Mouse (Mus musculus) ES-E14 (cell line): ENCODE data around the gene Tspyl1. TPM values are rescaled to one million over a fixed set of nuclear protein-coding genes. Genes with fewer than 3 reads are reported as not detected.

Experiments used
- DNase-seq: peaks from one replicate; pipeline ENCODE4 v3.0.0-alpha.2; 2013; ENCODE audit warnings: low read depth, low spot score
- H3K27ac ChIP-seq: 2 replicates; pipeline ENCODE4 v1.5.1; 2012; ENCODE audit warnings: low read depth, mild to moderate bottlenecking, low read length, moderate library complexity, mixed read lengths; ENCODE audit not compliant: poor library complexity, insufficient read depth, severe bottlenecking
- H3K36me3 ChIP-seq: 2 replicates; pipeline ENCODE4 v1.6.1; 2012; ENCODE audit warnings: mild to moderate bottlenecking, low read length, moderate library complexity, mixed read lengths; ENCODE audit not compliant: control insufficient read depth, poor library complexity, insufficient read depth, severe bottlenecking
- H3K4me1 ChIP-seq, 2 experiments: fragments of 150-350 bp in 1 of 2; sonication (generic) in 1 of 2; 2 replicates each; pipeline ENCODE4 v1.6.1; 2012; ENCODE audit warnings: low read length in 2 of 2, mild to moderate bottlenecking in 1 of 2, mixed read lengths in 1 of 2; ENCODE audit not compliant: control insufficient read depth in 2 of 2, insufficient read depth in 2 of 2, poor library complexity in 1 of 2
- H3K4me3 ChIP-seq, 2 experiments: fragments of 150-350 bp in 1 of 2; sonication (generic) in 1 of 2; 2 replicates each; pipeline ENCODE4 v1.5.1; 2012; ENCODE audit warnings: low read length in 2 of 2, low read depth in 1 of 2, mild to moderate bottlenecking in 1 of 2, mixed read lengths in 1 of 2; ENCODE audit not compliant: insufficient read depth in 1 of 2, poor library complexity in 1 of 2, severe bottlenecking in 1 of 2
- H3K9ac ChIP-seq: 2 replicates; pipeline ENCODE4 v1.6.1; 2012; ENCODE audit warnings: low read depth, mild to moderate bottlenecking, low read length, mixed read lengths; ENCODE audit not compliant: poor library complexity, insufficient read depth, severe bottlenecking
- H3K9me3 ChIP-seq: fragments of 150-350 bp; sonication (generic); 2 replicates; pipeline ENCODE4 v1.6.1; 2012; ENCODE audit warnings: low read depth, mild to moderate bottlenecking, low read length; ENCODE audit not compliant: control insufficient read depth, insufficient read depth
- CHD2 ChIP-seq: IDR thresholded peaks from 2 replicates; pipeline ENCODE4 v1.6.1; 2014; ENCODE audit warnings: mild to moderate bottlenecking, low read depth, low read length, inconsistent platforms
- HCFC1 ChIP-seq: IDR thresholded peaks from 2 replicates; pipeline ENCODE4 v1.6.1; 2012; ENCODE audit warnings: low read length, inconsistent platforms, borderline replicate concordance; ENCODE audit not compliant: insufficient read depth
- MAFK ChIP-seq: IDR thresholded peaks from 2 replicates; pipeline ENCODE4 v1.6.1; 2014; ENCODE audit warnings: mild to moderate bottlenecking, low read depth, low read length, inconsistent platforms; ENCODE audit not compliant: insufficient read depth
- ZC3H11A ChIP-seq: IDR thresholded peaks from 2 replicates; pipeline ENCODE4 v1.6.1; 2012; ENCODE audit warnings: low read depth, mild to moderate bottlenecking, inconsistent platforms, low read length, borderline replicate concordance
- ZNF384 ChIP-seq: IDR thresholded peaks from 2 replicates; pipeline ENCODE4 v1.6.1; 2012; ENCODE audit warnings: low read depth, low read length, inconsistent platforms
- in situ Hi-C, 2 experiments: fragments of 600-800 bp; cut with MboI; formaldehyde crosslinking; loops; one replicate each; pipeline ENCODE4 v1.15.1; 2025; ENCODE audit warnings: low sequenced_read_pairs in 2 of 2, inconsistent platforms in 1 of 2; ENCODE audit not compliant: unreplicated experiment in 2 of 2
- total RNA-seq: library from RNA; depleted of rRNA; stranded (reverse); fragments of 300-350 nt; gene quantifications from 2 replicates; pipeline ENCODE4 v1.2.3, GENCODE M21; 2012

Gene Tspyl1
- total RNA-seq, 1 experiment = 20.9 TPM

DNA sequence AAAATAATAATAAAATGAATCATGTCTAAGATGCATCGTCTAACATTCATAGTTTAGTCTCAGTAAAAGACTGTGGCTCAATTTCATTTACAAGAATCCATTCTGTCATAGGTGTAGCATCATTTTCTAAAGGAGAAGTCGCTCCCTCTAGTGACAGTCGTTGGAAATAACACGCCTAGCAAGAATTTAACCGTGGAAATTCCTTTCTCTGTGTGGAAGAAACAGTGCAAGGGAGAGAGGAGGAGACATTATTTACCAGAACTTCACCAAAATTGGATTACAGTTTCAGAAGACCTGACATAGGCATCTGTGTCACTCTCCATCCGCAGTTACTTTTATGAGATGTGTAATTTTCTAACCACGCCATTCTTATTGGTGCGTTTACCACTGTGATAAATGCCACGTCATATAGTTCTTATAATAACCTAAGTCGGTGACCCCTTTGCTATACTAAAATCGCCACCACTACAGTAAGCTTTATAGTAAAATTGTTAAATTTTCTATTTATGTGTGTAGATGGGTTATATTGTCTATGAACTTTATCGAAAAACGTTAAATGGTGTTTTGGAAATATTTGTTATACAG lies 1.3 kb upstream of the Tspyl1 start:
- Histone ChIP-seq H3K36me3 (no peaks in the 10 kb centered on the region), H3K9ac (no peak overlapping the region), H3K9me3 (no peaks in the 10 kb centered on the region), H3K4me3 (0 out of 4 replicates have a peak overlapping the region, but pooled peaks of 1 of the 2 experiments have one; percentile 70), H3K27ac (no peak overlapping the region), H3K4me1 (peaks cover 0 to 9% of the 10 kb centered on the region in 2 experiments; a peak in 1 of 4 replicates)
- peak; percentile 71 for DNase-seq
- in situ Hi-C loops = no loop called here
- TF ChIP-seq MAFK (no peak), HCFC1 (no peak), ZC3H11A (peak; percentile 83; the same call in 1 of the 2 replicates), CHD2 (no peak), ZNF384 (no peak)

DNA sequence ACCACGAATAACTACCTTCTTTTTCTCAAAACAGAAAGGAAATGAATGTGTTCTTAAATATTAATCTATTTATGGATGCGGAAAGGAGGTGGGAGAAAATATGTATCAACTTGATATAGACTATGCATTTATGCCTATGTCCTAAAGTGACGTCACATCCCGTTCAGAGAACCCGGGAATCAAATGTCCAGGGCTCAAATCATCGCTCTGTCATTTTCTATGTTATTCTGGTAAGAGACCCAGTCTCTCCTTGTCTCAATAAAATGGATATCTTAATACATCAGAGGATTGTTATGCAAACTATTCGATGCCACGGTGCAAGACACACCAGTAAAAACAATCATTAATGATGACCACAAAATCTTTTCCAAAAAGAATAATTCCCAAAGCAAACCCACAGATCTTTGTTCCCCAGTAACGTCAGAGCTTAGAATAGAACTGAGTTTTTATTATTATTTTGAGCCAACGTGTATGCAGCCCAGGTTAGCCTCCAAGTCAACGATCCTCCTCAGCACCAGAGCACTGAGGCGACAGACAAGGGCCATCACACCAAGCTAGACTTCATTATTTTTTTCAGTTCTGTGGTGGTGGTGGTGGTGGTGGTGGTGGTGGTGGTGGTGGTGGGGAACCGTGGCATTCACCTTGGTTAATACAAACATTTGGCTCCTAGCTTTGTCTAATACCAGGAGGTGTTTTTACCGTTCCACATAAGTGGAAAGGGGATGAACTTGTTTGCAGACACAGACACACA lies 604 bp upstream of the Tspyl1 start:
- peak overlapping the region; percentile 70 to 82 for H3K4me3 ChIP-seq
- H3K27ac ChIP-seq = no peak overlapping the region
- H3K9me3 ChIP-seq = no peaks in the 10 kb centered on the region
- DNase-seq = no peak
- TF ChIP-seq MAFK (no peak), ZC3H11A (no peak), CHD2 (no peak), ZNF384 (no peak), HCFC1 (no peak)
- in situ Hi-C loops = no loop called here
- H3K36me3 ChIP-seq = no peaks in the 10 kb centered on the region; the same call in 1 of the 2 replicates
- H3K9ac ChIP-seq = peak overlapping the region; percentile 56
- H3K4me1 ChIP-seq = peaks cover 0 to 9% of the 10 kb centered on the region in 2 experiments; a peak in 1 of 4 replicates

DNA sequence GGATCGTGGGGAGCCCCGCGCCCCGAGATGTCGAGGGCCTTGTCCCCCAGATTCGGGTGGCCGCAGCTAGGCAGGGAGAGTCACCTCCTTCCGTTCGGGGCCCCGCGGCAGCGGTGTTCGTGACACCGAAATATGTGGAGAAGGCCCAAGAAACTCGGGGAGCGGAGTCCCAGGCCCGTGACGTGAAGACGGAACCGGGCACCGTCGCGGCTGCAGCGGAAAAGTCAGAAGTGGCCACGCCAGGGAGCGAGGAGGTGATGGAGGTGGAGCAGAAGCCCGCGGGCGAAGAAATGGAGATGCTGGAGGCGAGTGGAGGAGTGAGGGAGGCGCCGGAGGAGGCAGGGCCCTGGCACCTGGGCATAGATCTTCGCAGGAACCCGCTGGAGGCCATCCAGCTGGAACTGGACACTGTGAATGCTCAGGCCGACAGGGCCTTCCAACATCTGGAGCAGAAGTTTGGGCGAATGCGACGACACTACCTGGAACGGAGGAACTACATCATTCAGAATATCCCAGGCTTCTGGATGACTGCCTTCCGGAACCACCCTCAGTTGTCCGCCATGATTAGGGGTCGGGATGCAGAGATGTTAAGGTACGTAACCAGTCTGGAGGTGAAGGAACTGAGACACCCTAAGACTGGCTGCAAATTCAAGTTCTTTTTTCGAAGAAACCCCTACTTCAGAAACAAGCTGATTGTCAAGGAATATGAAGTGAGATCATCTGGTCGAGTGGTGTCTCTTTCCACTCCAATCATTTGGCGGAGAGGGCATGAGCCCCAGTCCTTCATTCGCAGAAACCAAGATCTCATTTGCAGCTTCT lies 639 bp downstream of the Tspyl1 start:
- H3K36me3 ChIP-seq = no peaks in the 10 kb centered on the region; the same call in 1 of the 2 replicates
- H3K27ac ChIP-seq = no peak overlapping the region; the same call in 1 of the 2 replicates
- H3K4me1 ChIP-seq = peaks cover 0 to 9% of the 10 kb centered on the region in 2 experiments; a peak in 1 of 4 replicates
- TF ChIP-seq ZNF384 = no peak
- TF ChIP-seq ZC3H11A = no peak
- no peak for TF ChIP-seq MAFK
- no peak for TF ChIP-seq HCFC1
- no peak for TF ChIP-seq CHD2
- H3K9me3 ChIP-seq = no peaks in the 10 kb centered on the region
- in situ Hi-C loops = no loop called here
- peak overlapping the region; percentile 82 for H3K9ac ChIP-seq
- H3K4me3 ChIP-seq = peak overlapping the region; percentile 78 to 82
- no peak for DNase-seq

- in situ Hi-C loops = no loop called here
- Histone ChIP-seq H3K4me3 (peak overlapping the region in 1 of 2 experiments; percentile 75; a peak in 3 of 4 replicates), H3K9me3 (no peaks in the 10 kb centered on the region), H3K36me3 (no peaks in the 10 kb centered on the region), H3K27ac (no peak overlapping the region), H3K4me1 (peaks cover 0 to 3% of the 10 kb centered on the region in 2 experiments; a peak in 1 of 4 replicates), H3K9ac (peak overlapping the region; percentile 73)
- DNase-seq = no peak
- TF ChIP-seq HCFC1 (no peak), CHD2 (no peak), MAFK (no peak), ZC3H11A (no peak), ZNF384 (no peak)
Measured at GRCm38 (mm10) chr10:34296911-34297298, 14.9 kb downstream of the Tspyl1 start.
